Mouse (Mus musculus): ENCODE measurements at regions not wholly inside any gene's neighbourhood (a gene's known extent, or its start where the extent isn't known, plus 50 kb on each side); places are given as distances from the start of the nearest gene placed in this dataset.

DNA sequence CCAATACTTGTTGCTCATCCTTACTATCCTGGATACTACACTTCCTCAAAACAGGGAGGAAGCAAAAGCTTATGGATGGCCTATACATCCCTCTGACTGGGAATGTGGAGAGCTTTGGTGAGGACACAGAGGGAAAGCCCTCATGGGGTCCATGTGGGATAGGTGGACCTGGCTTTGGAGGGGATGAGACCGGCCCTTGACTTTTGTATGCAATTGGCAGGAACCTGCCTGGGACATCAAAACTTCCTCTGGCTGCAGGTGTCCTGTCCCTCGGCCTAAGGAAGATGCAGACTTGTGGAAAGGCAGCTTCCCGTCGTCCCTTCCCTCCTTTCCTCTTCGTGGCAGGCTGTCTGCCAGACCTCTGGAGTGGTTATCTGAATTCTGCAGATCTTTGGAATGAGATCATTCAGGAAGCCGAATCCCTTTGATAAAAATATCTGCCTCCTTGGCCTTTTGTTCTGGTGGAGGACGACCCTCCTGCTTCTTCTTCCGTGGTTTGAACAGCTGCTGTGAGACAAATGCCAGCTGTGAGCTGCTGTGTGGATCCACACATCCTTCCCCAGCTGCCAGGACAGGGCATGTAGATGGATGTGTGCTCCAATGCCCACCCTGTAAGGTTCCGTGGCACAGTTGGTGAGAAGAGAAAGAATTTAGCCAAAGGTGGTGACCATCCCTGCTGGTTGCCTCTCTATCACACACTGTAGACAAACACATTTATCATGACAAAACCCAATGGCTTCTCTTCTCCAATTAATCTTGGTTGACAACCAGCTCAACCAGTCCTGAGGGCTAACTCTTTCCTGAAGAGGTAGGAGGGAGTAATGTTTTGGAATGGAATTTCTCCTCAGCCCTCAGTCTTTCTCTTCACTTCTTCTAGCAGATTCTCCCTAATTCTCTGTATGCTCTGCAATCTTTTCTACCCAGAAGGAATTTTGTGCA, 57.9 kb upstream of the Rapgef5 start:
- peak in 1 of 2 experiments; percentile 42 for DNase-seq (ENCODE audit: extremely low spot score in 1 of 2, low spot score in 2 of 2)
- intact Hi-C loops (cut with DNase I) = no loop called here

DNA sequence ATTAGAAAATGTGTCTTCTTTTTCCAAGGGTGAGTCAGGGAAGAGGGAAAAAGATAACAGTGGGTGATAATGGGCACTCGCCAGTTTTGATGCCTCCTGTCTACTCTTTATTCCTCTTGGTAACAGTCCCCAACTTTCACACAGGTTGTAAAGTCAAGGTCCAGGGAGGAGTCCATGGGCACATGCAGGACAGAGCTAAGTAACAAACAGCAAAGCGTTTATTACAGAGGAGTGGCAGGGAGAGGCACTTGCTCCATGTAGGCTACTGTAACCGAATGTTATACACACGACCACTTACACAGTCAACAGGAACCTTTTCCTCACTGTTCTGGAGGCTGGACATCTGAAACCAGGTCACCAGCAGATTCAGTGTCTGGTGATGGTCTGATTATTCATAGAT, 56.7 kb upstream of the Rapgef5 start:
- intact Hi-C loops (cut with DNase I) = no loop called here
- no peak for DNase-seq (ENCODE audit: extremely low spot score in 1 of 2, low spot score in 2 of 2)

- no peak for DNase-seq (ENCODE audit: extremely low spot score in 1 of 2, low spot score in 2 of 2)
- intact Hi-C loops (cut with DNase I) = no loop called here
These were observed 51.1 kb upstream of the Rapgef5 start for GRCm38 (mm10) chr12:117465206-117465605.

DNA sequence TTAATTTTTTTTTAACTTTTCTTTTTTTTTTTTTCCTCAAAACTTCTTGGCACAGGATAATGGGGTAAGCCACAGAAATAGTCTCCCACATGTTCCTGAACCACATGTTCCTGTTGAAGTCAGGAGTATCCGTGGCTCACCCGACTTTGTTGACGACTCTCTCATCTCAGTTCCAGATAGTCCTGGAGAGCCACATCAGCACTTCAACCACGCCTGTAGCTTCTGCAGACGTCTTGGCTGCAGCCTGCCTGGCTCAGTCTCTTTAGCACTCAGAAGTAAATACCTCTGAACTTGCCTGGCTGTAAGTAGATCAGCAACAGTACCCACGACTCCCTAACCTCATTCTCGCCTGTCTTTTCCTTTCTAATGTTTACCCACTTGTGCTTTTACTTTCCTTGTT, 50.3 kb upstream of the Rapgef5 start:
- intact Hi-C loops (cut with DNase I) = no loop called here
- no peak for DNase-seq (ENCODE audit: extremely low spot score in 1 of 2, low spot score in 2 of 2)
